Mouse (Mus musculus): Measurements from ENCODE around the gene Syt3.
A peak's percentile ranks its signal among the peaks of the same experiment; 100 is the strongest.

GRCm38 (mm10) chr7:44398570-44398969 lies 14.7 kb downstream of the Syt3 start:
- TF ChIP-seq CTCF (IDR thresholded peaks at IDR 0.05; ENCODE audit: borderline replicate concordance, extremely low read depth, insufficient read depth, insufficient read length), result peak; percentile 78
- TF ChIP-seq POLR2A (IDR thresholded peaks at IDR 0.05; ENCODE audit: borderline replicate concordance, extremely low read depth, insufficient read depth, insufficient read length, poor library complexity, severe bottlenecking), result no peak
